Mouse (Mus musculus): ENCODE measurements around the gene C5ar2.

- no peak for TF ChIP-seq GATA1 (IDR thresholded peaks at IDR 0.05; ENCODE audit: borderline replicate concordance, low read length)
- no peak for TF ChIP-seq FLI1 (IDR thresholded peaks at IDR 0.05; ENCODE audit: low read length)
Measured at GRCm38 (mm10) chr7:16284001-16284400, 40.0 kb upstream of the C5ar2 start.

All from megakaryocyte, embryonic 14.5 days (primary cell).